Mouse (Mus musculus) spleen, postnatal 14 days (tissue): ENCODE measurements around the gene Fkbp6.
A peak's percentile ranks its signal among the peaks of the same experiment; 100 is the strongest.

Experiments
- DNase-seq, 2 experiments: peaks; one replicate each; pipeline ENCODE4 v3.0.0; 2021 to 2022; ENCODE audit warnings: low spot score in 2 of 2

Gene Fkbp6

DNA sequence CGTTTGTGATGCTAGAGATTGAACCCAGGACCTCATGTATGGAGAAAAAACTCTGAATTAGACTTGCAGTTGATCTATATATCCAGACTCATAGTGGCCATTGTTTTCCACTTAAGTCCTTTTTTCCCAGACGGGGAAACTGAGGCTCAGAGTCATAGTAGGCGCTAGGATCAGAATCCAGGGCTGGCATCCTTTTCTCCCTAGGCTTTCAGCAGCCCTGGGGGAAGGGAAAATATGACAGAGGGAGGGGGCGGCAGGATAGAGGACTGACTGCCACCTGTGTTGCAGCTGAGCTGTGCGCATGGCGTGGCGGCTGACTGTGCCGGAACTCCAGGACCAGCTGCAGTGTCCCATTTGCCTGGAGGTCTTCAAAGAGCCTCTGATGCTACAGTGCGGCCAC is 3.2 kb upstream of the Fkbp6 start, which contains the start of gene Trim50:
TSS of gene Trim50 (plus strand) at position 301 of the 400 bp plus-strand sequence.
- DNase-seq = no peak

DNA sequence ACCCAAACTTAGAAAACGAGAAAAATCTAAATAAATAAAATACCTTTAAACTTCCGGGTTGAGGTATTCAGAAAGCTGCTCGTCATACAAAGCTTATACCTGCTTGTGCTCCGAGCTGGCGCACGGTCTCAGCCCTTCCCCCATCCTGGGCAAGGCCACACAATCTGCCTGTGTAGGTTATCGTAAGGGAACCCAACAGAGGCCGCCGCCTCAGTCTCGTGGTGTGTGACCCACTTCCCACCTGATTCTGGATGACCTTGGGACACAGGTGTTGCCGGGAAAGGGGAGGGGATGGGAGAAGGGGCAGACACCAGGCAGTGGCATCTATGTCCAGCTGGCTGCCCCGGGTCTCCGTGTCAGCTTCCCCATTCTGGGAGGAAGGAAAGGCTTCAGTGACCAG is 1.8 kb upstream of the Fkbp6 start:
- DNase-seq = no peak

DNA sequence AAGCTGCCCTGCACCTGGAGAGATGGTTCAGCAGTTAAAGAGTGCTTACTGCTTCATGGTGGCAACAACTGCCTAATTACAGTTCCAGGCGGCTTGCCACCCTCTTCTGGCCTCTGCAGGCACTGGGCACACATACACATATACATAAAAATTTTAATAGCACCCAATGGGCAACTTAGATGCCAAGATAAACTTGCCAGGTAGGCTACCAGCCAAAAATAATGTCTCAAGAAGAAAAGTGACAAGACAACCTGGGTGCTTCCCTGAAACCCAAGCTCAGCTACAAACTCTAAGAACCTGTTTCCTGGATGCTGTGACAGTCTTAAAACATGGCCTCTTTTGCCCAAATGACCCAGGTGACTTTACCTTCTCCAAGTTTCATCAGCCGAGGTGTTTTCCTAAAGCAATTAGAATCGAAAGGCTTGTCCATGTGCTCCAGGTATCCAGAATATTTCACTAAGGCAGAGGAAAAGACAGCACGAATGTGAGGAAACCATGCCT is 2.3 kb downstream of the Fkbp6 start:
- no peak for DNase-seq

DNA sequence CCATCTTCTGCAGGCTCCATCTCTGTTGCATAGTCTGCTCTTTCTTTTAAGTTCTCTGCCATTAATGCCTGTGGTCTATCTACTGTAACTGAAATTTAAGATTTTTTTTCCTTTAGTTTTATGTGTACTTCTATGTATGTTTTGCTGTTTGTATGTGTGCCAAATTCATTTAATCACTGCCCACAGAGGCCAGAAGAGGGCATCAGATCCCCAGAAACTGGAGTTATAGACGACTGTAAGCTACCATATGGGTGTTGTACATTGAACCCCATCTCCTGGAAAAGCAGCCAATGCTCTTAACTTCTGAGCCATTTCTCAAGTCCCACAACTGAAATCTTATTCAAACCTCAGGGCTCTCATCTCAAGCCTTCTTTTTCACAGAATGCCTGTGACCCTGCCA is 3.4 kb downstream of the Fkbp6 start:
- DNase-seq = no peak

DNA sequence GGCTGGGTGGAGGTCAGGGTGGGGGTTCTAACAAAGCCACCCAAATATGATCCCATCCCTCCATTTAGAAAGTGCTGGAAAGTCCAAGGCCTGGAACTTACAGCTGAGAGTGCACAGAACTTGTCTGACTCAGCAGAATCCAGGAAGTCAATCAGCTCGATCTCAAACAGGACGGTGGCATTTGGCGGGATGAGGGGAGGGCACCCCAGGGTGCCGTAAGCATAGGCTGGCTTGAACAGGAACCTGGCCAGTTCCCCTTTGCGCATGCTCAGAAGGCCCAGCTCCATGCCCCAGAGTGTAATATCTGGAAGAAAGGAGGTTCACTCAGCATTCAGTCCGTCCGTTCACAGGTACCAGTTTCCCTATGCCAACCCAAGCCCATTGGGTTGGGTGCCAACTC is 3.9 kb downstream of the Fkbp6 start:
- DNase-seq = no peak

DNA sequence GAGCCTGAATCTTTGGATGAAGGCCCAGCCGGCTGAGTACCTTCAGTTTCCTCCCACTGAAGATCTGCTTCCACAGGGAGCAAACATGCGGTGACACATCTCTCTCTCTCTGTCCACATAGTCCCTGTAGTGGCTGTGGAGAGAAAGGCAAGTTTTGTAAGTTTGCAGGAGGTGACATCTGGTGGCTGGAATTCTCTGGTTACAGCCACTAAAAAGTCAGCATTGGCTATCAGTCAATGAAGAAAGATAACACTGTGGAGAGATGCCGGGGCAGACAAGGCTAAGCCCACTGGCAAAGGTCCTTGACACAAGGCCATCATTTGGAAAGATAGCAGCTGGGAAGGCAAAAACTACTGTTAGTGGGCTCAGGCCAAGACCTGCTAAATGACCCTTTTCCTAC is 12.3 kb downstream of the Fkbp6 start:
- no peak for DNase-seq

DNA sequence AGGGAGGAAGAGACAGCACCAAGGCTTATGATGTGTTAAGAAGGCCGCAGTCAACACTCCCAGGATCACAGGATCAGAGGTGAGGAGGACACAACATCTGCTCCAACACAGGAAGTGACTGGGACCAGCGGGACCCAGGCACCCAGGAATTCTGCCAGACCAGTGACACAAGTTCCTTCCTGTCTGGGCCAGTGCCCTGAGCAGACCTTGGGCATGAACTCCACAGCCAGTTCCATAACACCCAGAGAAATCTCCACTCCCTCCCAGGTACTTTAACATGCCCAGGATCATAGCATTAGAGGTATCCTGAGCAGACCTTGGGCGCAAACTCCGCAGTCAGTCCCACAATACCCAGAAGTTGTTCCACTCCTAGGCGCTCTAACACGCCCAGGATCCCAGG is 18.7 kb downstream of the Fkbp6 start:
- no peak for DNase-seq

DNA sequence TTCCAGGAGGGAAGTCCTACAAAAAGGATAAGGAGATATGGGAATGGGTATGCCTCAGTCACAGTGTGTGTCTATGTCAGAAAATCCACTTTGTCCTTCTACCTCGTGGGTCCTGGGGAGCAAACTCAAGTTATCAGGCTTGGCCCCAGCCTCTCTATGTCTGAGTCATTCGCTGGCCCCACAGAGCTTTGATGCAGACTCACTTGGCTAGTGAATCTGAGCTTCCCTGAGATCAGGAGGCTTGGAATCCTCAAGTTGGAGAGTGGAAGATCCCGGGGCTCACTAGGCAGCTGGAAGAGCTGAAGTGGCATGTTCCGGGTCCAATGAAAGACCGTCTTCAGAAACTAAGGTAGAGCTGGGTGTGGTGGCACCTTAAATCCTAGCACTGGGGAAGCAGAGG is 19.6 kb downstream of the Fkbp6 start:
- no peak for DNase-seq

DNA sequence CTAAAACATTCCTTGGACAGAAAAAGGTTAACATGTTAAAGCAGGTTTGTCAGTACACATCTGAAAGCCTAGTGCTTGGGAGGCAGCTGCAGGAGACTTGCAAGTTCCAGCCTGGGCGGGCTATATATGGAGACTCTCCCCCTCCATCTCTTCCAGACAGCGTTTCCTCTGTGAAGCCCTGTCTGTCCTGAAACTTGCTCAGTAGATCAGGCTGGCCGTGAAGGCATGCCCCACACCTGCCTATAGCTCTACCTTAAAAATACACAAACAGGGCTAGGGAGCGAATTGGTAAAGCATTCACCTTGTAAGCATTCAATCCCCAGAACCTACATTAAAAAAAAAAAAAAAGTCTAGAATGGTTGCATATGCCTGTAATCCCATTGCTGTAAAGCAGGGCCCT is 20.4 kb downstream of the Fkbp6 start:
- no peak for DNase-seq

DNA sequence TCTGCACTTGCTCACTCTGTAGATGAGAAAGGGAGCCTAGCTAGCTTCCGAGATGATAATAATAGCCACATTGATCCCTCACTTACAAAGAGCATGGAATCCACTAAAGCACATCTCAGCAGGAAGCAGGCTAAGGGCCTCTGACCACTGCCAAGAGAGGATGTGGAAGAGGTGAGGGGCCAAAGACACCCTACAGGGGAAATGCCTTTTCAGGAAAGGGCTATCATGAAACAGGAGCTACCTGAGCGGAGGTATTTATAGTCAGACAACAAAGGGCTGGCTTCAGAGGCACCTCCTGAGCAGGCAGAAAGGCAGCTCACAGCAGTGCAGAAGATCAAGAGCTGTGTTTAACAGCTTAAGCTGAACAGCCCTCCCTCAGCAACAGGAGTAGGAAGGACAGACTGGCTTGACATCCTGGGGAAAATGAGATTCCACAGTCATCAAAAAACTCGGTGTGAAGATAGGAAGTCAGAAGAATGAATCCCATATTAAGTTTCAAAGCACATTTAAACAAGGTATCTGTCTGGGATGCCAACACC is 23.7 kb downstream of the Fkbp6 start:
- no peak for DNase-seq

DNA sequence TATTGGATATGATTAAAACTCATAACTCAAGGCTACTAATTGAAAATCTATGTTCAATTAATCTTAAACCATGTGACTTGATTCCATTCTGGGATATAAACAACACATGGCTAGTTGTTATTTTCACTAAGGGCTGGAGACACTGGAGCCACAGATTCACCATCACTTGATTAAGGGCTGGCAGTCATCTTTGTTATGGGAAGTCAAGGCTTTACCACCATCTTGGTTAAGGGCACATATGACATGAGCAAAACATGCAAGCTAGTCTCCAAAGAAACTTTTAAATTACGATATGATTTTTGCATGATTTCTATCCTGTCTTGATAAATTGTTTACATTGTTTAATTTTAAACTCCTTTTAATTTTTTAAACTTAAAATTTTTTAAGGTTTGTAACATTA is 27.6 kb downstream of the Fkbp6 start:
- no peak for DNase-seq

DNA sequence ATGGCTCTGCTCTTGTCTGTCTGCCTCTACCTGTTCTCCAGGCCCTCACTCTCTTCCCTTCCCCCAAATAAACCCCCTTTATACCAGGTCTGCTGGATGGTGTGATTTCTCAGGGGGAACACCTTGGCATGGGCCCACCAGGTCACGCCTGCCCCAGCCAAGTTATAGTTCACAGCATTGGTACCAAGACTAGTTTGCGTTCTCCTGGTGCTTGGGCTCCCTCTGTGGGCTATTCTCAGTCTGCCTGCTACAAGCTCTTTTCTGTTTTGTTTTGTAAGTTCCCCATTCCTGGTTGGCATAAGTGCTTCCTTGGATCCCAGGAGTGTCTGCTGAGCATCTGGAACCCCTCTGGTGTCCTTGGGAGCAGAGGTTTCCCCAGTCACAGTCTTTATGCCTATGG is 30.0 kb downstream of the Fkbp6 start:
- DNase-seq = no peak

DNA sequence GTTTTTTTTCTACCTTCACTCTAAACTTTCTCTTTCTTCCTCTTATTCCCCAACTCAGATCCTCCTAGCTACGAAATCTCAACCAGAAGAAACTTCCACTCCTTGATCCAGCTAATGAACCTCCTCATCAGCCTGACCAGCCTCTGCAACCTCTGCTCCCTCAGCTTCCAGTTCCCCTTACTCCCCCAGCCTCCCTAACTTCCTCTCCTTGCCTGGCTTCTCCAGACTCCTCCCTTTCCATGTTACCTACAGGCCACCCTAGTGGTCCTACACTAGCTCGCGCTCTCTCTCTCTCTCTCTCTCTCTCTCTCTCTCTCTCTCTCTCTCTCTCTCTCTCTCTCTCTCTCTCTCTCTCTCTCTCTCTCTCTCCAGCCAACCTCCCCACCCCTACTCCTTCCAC is 33.7 kb downstream of the Fkbp6 start:
- no peak for DNase-seq

DNA sequence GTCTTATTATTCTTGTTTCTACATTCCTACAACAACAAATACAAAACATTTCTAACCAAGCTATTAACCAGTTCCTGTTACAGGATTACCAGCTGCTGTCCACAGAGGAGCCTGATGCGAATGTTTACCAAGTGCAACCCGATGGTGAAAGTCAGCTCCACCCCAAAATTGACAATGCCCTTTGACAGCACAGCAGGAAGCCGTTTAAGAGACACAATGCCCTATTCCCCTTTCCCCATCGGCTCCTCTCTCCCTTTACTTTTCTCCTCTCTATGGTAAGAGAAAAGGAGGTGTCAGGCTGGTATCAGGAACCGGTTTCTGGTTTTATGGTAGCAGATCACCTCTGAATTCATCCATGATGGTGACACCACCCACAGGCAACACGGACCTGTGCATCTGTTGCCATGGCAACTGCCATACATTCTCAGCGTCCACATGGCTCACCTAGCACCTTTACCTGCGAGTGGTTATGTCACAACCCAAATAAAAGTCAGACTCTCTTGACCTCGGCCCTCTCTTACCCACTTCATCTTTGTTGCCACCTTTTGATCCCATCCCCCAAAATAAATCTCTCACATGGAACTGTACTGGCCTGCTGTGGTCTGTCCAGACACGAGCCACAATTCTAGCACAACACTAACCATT is 43.4 kb downstream of the Fkbp6 start:
- DNase-seq = no peak

DNA sequence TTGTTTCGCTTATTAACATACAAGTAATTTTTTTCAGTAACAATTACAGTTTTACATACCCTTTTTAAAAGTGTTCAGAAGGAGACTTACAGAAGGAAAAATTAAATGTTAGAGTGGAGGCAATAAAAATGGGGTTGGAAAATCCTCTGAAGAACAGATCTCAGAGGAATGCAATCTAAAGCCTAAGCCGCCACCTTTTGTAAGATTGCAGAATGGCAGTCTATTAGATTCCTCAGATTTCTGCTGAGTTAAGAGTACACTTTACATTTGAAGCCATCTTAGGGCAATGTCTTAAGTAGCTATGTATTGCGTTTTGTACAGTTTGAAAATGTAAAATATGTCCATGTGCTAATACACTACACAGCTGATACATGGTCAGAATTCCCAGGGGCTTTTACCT is 47.4 kb downstream of the Fkbp6 start:
- no peak for DNase-seq

DNA sequence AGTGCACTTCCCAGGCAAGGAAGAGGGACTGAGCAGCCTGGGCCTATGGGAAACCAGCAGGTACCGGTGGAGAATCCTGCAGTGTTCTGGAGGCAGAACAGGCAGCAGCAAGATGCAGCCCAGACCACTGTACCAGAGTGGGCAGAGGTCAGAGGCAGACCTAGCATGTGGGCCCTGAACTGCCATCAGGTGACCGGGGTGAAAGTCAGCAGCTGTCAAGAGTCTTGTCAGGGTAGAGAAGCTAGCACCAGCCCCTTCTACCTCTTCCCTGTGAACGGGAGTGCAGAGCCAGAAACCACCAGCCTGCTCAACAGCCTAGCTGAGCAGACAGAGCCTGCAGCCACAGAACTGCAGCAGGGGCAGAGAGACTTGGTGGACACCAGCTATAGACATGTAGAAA is 47.9 kb downstream of the Fkbp6 start:
- DNase-seq = no peak

DNA sequence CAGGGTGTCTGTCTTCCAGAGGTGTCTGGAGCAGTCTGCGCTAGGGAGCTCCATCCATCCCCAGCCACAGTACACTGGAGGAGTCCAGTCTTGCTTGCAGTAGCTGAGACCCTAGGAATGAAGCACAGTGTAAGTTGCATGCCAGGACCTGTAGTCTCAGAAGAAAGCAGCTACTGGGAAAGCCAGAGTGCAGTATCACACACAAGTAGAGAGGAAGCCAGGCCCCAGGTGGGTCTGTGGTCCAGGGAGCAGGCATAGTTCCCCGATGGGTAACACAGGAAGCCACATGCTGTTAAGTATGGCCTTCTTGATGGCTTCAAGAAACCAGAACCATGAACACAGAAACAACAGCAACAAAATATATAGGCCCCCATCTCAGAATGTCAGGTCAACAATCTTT is 57.8 kb downstream of the Fkbp6 start:
- DNase-seq = no peak

DNA sequence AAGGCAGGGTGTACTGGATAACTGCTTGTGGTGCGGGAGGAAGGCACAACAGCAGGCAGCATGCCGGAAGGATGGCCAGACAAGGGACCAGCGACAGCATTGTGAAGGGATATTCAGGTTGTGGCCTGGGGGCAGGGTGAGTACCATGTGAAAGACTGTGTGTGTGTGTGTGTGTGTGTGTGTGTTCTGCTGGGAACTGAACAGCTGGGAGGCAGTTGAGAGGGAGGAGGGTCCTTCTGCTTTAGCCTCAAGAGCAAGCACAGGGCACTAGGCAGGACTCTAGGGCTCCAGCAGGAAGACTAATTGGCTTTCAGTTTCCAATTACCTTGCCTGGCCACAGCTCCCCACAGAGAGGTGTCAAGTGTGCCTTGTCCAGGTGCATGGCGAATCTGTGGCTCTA is 58.7 kb downstream of the Fkbp6 start:
- DNase-seq = no peak

DNA sequence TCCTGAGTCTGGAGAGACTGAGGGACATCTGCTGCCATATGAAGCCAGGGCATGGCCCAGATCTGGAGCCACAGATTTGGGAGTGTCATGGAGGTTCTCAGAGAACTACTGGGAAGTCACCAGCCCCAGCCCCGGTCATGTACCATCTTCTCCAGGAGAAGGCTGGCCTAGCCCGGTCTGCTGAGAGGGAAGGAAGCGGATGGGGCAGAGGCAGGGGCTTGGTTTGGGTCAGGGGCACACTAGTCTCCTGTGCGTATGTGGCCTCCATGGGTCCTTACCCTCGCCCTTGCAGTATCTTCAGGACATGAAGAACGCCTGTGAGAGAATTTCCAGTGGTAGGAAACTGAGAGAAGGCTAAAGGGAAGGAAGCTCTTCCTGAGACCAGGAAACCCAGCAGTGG is 59.1 kb downstream of the Fkbp6 start:
- no peak for DNase-seq

DNA sequence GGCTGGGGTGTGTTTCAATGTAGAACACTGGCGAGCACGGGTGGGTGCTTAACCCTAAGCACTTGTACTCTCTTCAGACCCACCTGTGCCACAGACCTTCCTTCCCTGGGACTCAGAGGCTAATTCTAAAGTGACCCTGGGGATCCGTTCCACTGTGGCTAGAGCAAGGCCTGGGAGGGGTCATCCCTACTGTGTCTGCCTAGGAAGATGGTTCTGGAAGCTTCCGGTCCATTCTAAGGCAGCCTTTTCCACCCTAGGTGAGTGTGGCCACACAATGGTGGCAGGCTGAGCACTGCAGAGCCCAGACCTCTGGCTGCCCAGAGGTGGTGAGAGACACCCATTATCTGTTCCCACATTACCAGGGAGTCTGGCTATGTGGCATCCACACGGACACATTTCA is 62.9 kb downstream of the Fkbp6 start:
- no peak for DNase-seq

DNA sequence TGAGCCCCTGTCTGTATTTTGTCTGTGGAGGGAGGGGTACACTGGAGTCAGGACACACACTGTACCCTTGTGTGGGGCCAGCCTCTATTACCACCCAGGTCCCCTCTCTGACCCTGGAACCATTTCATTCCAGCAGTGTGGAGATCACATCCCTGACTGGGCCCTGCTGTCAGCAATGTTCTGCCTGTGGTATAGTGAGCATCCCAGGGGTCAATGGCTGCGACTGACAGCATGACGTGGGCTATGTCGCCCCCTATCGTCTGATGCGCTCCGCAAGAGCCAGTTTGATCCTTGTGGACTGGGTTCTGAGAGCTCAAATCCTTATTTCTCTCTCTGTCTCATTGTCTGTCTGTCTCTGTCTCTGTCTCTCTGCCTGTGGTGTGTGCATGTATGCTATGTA is 63.7 kb downstream of the Fkbp6 start:
- peak; percentile 32 to 63 for DNase-seq

DNA sequence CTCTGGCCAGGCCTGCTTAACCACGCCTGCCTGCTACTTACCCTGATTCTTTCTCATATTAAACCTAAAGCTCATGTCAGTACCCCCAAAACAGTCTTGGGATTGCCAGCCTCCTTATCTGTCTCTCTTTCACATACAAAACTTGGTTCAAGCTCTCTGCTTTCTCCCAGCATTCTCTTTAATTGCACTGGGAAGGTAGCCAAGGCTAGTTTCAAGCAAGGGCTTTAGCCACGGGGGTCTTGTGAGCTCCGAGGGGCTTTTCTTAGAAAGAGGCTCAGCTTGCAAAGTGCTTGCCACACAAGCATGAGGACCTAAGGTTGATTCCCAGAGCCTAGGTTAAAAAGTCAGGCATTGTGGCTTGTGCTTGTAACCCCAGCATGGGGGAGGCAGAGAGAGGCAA is 64.6 kb downstream of the Fkbp6 start:
- DNase-seq = no peak

DNA sequence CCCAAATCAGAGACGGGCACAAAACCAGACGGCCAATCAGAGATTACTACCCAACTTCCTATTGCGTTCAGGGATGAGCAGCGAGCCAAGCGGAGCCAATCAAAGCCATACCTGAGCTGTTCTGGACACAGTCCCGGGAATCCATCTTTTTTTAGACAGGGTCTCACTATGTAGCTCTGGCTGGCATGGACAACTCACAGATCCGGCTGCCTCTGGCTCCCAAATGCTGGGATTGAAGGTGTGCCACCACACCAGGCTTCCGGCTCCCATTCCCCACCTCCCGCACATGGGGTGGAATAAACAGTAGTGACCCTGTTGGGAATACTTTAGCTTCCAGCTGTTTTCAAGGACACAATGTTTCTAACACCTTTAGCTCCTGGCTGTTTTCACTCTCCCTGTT is 69.6 kb downstream of the Fkbp6 start:
- DNase-seq = no peak

DNA sequence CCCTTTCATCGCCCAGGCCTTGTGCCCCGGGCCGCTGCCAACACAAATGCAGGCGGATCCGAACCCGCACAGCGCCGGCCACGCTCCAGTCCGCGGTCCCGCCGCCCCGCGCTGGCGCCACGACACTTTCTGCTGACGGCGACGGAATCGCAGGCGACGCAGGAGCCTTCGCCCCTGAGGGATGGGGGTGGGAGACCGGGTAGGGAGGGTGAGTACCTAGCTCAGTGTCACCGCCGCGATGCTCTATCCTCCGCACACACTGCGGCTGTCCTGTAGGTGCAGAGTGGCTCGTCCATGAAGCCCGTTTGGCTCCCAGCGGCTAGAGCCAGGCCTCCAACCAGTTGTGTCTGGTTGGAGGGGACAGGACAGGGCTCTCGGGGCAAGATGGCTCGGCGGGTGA is 73.2 kb downstream of the Fkbp6 start:
- no peak for DNase-seq
